ENCODE assay signal across 8 mouse cellular contexts in genomic region chr4:135873526-135874202, GRCm38 (mm10). TPM values are rescaled to one million over a fixed set of nuclear protein-coding genes. Genes with fewer than 3 reads are reported as not detected.
DNase-seq lines count a peak whose midpoint lies in the region; ATAC-seq and TF ChIP-seq lines count a peak whose summit lies in the region.

Gene Pnrc2, minus strand, starts transcription at chr4:135873850.

- peaks cover 53% of the 10 kb centered on the region for H3K4me1 ChIP-seq in embryonic facial prominence, embryonic 13.5 days
- H3K4me1 ChIP-seq in heart, adult 2 months (ENCODE audit: control insufficient read depth, insufficient read depth, low read length): peaks cover 24% of the 10 kb centered on the region
- H3K4me1 ChIP-seq in limb, embryonic 14.5 days (ENCODE audit: control insufficient read depth, insufficient read depth, low read length): peaks cover 39% of the 10 kb centered on the region
- H3K4me1 ChIP-seq in midbrain, postnatal 0 days (ENCODE audit: insufficient read depth, low read length): peaks cover 17% of the 10 kb centered on the region; the same call in 1 of the 2 replicates

- H3K36me3 ChIP-seq in embryonic facial prominence, embryonic 13.5 days: peaks cover 14% of the 10 kb centered on the region
- peaks cover 47% of the 10 kb centered on the region for H3K36me3 ChIP-seq in heart, adult 2 months (ENCODE audit: control insufficient read depth, insufficient read depth, low read length)
- H3K36me3 ChIP-seq in limb, embryonic 14.5 days (ENCODE audit: control insufficient read depth, insufficient read depth, low read length): peaks cover 24% of the 10 kb centered on the region
- no peaks in the 10 kb centered on the region for H3K36me3 ChIP-seq in midbrain, postnatal 0 days (ENCODE audit: insufficient read depth, low read length)

- H3K79me2 ChIP-seq in heart, adult 2 months (replicated peaks; ENCODE audit: control insufficient read depth, insufficient read depth, low read length): no peaks in the 10 kb centered on the region

- H3K27me3 ChIP-seq in embryonic facial prominence, embryonic 13.5 days: no peaks in the 10 kb centered on the region
- H3K27me3 ChIP-seq in heart, adult 2 months (ENCODE audit: control insufficient read depth, insufficient read depth, low read length): no peaks in the 10 kb centered on the region
- H3K27me3 ChIP-seq in limb, embryonic 14.5 days (ENCODE audit: control insufficient read depth, insufficient read depth, low read length): no peaks in the 10 kb centered on the region
- no peaks in the 10 kb centered on the region for H3K27me3 ChIP-seq in midbrain, postnatal 0 days (ENCODE audit: insufficient read depth, low read length)

- peak; percentile 95 for TF ChIP-seq POLR2A in heart, adult 2 months (IDR thresholded peaks at IDR 0.05; ENCODE audit: insufficient read depth, low read depth, low read length)
- peak; percentile 65; the same call in 1 of the 2 replicates for TF ChIP-seq POLR2A in limb, embryonic 14.5 days (IDR thresholded peaks at IDR 0.05; ENCODE audit: borderline replicate concordance, extremely low read depth, insufficient read depth, insufficient read length)

- TF ChIP-seq EP300 in heart, adult 2 months (IDR thresholded peaks at IDR 0.05; ENCODE audit: insufficient read depth, low read depth, low read length): 0 out of 2 replicates have a peak, but pooled peaks have one; percentile 56

- H3K9ac ChIP-seq in embryonic facial prominence, embryonic 13.5 days: peak within 1 kb of the TSS; percentile 98
- H3K9ac ChIP-seq in heart, adult 2 months (ENCODE audit: low read depth, low read length): peak within 1 kb of the TSS; percentile 98
- H3K9ac ChIP-seq in limb, embryonic 14.5 days (ENCODE audit: low read depth, low read length, severe bottlenecking): peak within 1 kb of the TSS; percentile 97
- peak within 1 kb of the TSS; percentile 89 for H3K9ac ChIP-seq in midbrain, postnatal 0 days (replicated peaks; ENCODE audit: low read length, poor library complexity, severe bottlenecking)

- H3K4me3 ChIP-seq in embryonic facial prominence, embryonic 13.5 days: peak within 1 kb of the TSS; percentile 76
- peak within 1 kb of the TSS; percentile 85 for H3K4me3 ChIP-seq in heart, adult 2 months
- peak within 1 kb of the TSS; percentile 82 for H3K4me3 ChIP-seq in limb, embryonic 14.5 days (replicated peaks; ENCODE audit: low read length)
- H3K4me3 ChIP-seq in midbrain, postnatal 0 days (ENCODE audit: low read depth, low read length): peak within 1 kb of the TSS; percentile 72

- intact Hi-C loops in heart, adult 2 months (cut with DNase I): loop anchor here (1.0 to 5.0 kb wide), 2 partner anchors 17 to 36 kb away; no protein-coding TSS in a partner anchor

- DNase-seq in 3T3-L1 (ENCODE audit: low read depth, low spot score): peak; percentile 88
- peak; percentile 92 for DNase-seq in adrenal gland, postnatal 36 days
- DNase-seq in heart, adult 2 months: peak; percentile 91 to 95
- DNase-seq in kidney, adult 9 months: peak; percentile 94
- peak; percentile 95 for DNase-seq in limb, embryonic 14.5 days (ENCODE audit: low spot score)
- peak; percentile 97 for DNase-seq in midbrain, postnatal 0 days (ENCODE audit: low spot score)
- DNase-seq in spleen, postnatal 14 days (ENCODE audit: low spot score in 2 of 2): peak; percentile 77 to 82

- WGBS in embryonic facial prominence, embryonic 13.5 days: under 1% methylated on average over 59 of the region's 60 CpGs
- WGBS in heart, adult 2 months: under 1% methylated on average over 59 of the region's 60 CpGs
- WGBS in limb, embryonic 14.5 days: under 1% methylated on average over 51 of the region's 60 CpGs
- WGBS in midbrain, postnatal 0 days: 0% methylated on average over 50 of the region's 60 CpGs

- H3K27ac ChIP-seq in embryonic facial prominence, embryonic 13.5 days: peak within 1 kb of the TSS; percentile 100
- peak within 1 kb of the TSS; percentile 100 for H3K27ac ChIP-seq in heart, adult 2 months
- H3K27ac ChIP-seq in limb, embryonic 14.5 days (replicated peaks; ENCODE audit: low read depth, low read length): peak within 1 kb of the TSS; percentile 100
- H3K27ac ChIP-seq in midbrain, postnatal 0 days (ENCODE audit: low read depth, low read length): peak within 1 kb of the TSS; percentile 100

- no peaks in the 10 kb centered on the region for H3K9me3 ChIP-seq in embryonic facial prominence, embryonic 13.5 days
- H3K9me3 ChIP-seq in limb, embryonic 14.5 days (ENCODE audit: control insufficient read depth, low read length): no peaks in the 10 kb centered on the region
- H3K9me3 ChIP-seq in midbrain, postnatal 0 days (ENCODE audit: low read length): no peaks in the 10 kb centered on the region

- H3K4me2 ChIP-seq in embryonic facial prominence, embryonic 13.5 days: peak within 1 kb of the TSS; percentile 72
- H3K4me2 ChIP-seq in limb, embryonic 14.5 days (replicated peaks; ENCODE audit: low read depth, low read length, severe bottlenecking): peak within 1 kb of the TSS; percentile 85
- H3K4me2 ChIP-seq in midbrain, postnatal 0 days (ENCODE audit: low read depth, low read length, poor library complexity, severe bottlenecking): peak within 1 kb of the TSS; percentile 75

- peak; percentile 23; the same call in 1 of the 2 replicates for TF ChIP-seq CTCF in heart, adult 2 months (IDR thresholded peaks at IDR 0.05)
- no peak for TF ChIP-seq CTCF in midbrain, postnatal 0 days (IDR thresholded peaks at IDR 0.05)

- ATAC-seq in embryonic facial prominence, embryonic 13.5 days (ENCODE audit: insufficient number of reproducible peaks, insufficient read depth, low FRiP score, low TSS enrichment, low read depth): peak; percentile 93
- peak; percentile 93 for ATAC-seq in limb, embryonic 14.5 days (ENCODE audit: low FRiP score, low read depth)
- peak; percentile 97 for ATAC-seq in midbrain, postnatal 0 days (ENCODE audit: low FRiP score)

RNA-seq across cellular contexts. Expression of gene Pnrc2, which starts in this region (rescaled TPM):
- 100 to 1,000 TPM; 104 to 111 TPM for total RNA-seq in adrenal gland, postnatal 36 days (2021)
- 183 and 196 TPM in 2 replicates for polyA plus RNA-seq in embryonic facial prominence, embryonic 13.5 days (2015; fragmentation: Nextera tagmentation; extraction: Ambion mirVana)
- total RNA-seq in heart, adult 2 months (2021): 10 to 100 TPM; 58.8 to 81.2 TPM
- 14.9 and 35.4 TPM in 2 replicates for polyA plus RNA-seq in heart, adult 2 months (2012; rRNA removed)
- 105 and 106 TPM in 2 replicates for polyA plus RNA-seq in limb, embryonic 14.5 days (2012; rRNA removed)
- 165 and 178 TPM in 2 replicates for polyA plus RNA-seq in limb, embryonic 14.5 days (2014; fragmentation: Nextera tagmentation; extraction: Ambion mirVana)
- total RNA-seq in midbrain, postnatal 0 days (2014; rRNA removed): 52.6 and 64.4 TPM in 2 replicates
- polyA plus RNA-seq in midbrain, postnatal 0 days (2015; fragmentation: Nextera tagmentation; extraction: Ambion mirVana): 67.6 and 72.6 TPM in 2 replicates

Comparison
In these comparisons a context has a peak if more than half of its experiments do, and no peak if none do; other contexts are left out.
1. Peak in every context shown above with its lines: DNase-seq, ATAC-seq, H3K4me3 ChIP-seq and H3K27ac ChIP-seq.